Mouse (Mus musculus): ENCODE results near the gene Gm5294.

Gene Gm5294

GRCm38 (mm10) chr5:138819780-138820179 is at the start of gene Gm5294:
Gene Gm5294 (plus strand): TSS chr5:138820080.
- DNase-seq (ENCODE audit: low spot score), result no peak

DNA sequence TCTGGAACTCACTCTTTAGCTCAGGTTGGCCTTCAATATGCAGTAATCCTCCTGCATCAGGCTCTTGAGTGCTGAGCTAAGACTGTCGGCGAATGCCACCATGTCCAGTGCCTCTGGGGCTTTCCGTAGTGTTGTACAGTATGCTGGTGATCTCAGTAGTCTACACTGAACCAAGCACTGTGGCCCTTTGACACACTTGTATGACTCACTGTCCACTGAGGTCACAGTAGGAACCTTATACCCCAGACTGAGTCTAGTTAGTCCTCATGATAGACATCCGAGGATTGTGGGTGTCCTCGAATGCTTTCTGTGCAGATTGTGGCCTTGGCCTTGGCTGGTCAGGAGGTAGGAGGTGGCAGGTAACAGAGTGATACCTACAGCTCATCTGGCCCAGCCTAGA is 44.8 kb upstream of the Gm5294 start:
- no peak for DNase-seq (ENCODE audit: low spot score)

DNA sequence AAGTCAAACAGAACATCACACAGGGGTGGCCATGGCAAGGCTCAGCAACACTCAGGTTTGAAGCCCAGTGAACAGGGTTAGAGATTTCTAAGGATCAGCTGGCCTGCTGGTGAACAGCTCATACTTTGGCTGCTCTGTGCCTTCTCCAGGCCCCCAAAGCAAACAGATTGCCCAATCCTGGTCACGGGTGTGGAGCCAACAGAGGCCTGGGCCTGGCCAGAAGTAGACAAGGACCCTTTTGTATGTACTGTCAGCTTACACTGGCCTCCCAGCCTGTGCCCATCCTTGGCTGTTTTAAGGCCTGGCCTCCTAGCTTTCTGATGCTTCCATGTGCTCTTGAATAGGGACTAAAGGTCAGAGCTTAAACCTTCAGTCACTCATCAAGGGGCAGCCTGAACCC is 43.5 kb upstream of the Gm5294 start:
- peak; percentile 35 for DNase-seq (ENCODE audit: low spot score)

DNA sequence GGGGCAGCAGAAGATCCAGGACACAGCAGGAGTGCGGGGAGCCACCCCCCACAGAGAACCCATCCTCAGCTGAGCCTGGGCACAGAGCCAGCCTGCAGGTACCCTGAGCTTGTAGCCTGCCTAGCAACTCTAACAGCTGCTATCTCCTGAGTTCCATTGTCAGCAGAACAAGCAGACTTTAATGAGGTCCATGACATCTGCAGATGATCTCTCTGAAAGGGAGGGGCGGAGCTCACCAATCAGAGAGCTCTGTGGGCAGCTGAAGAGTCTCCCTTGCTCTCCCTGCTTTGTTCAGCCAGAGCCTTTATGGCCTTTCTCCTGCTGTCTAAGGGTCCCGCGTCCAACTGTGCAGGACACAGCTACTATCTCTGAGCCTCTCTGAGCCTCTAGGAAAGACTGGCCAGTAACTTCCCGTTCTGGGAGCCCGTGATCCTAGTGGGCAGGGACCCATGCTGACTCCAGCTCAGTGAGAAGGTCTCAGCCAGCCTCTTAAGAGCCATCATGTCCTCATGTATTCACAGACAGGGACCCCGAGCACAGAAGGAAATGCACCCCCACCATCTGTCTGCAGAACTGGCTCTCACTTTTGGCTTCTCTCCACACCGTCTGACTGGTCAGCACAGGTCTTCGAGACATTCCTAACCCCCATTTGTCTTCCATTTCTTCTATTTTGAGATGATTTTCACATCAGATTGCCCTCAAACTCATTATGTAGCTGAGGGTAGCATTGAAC is 41.0 kb upstream of the Gm5294 start:
- DNase-seq (ENCODE audit: low spot score), result peak; percentile 15

DNA sequence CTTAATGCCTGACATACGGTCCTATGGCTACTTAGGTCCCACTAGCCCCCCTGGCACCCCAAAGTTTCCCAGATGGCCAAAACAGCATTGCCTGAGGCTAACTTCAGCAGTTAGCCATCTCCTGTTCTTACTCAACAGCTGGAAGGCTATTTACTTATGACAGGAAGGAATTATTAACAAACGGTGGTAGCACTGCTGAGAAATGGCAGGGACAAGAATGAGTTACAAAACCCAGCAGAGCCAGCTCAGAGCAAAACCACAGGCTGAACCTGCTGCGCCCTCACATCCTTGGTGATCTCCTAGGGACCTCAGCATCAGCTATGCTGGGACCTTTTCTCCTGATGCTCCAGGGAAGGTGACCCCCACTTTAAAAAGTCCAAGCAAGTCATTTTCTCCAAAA is 40.2 kb upstream of the Gm5294 start:
- no peak for DNase-seq (ENCODE audit: low spot score)

GRCm38 (mm10) chr5:138782697-138783096 is 37.2 kb upstream of the Gm5294 start:
- no peak for DNase-seq (ENCODE audit: low spot score)

DNA sequence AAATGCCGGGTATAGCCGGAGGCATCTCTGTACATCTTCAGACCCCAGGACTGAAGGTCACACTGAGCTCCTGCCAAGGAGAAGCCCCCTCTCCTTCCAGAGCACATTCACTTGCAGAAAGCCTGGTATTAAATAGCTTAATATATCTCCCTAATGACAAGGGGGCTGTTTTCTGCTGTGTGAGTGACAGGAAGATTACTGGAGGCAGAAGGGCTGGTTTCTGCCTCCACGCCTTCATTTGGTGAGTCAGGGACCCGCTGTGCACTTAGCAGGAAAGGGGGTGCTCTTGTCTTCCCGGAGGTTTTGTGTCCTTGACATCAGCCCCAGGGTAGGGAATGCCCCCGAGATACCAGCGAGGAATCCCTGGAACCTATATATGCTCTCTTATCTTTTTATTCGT is 36.7 kb upstream of the Gm5294 start:
- DNase-seq (ENCODE audit: low spot score), result no peak

DNA sequence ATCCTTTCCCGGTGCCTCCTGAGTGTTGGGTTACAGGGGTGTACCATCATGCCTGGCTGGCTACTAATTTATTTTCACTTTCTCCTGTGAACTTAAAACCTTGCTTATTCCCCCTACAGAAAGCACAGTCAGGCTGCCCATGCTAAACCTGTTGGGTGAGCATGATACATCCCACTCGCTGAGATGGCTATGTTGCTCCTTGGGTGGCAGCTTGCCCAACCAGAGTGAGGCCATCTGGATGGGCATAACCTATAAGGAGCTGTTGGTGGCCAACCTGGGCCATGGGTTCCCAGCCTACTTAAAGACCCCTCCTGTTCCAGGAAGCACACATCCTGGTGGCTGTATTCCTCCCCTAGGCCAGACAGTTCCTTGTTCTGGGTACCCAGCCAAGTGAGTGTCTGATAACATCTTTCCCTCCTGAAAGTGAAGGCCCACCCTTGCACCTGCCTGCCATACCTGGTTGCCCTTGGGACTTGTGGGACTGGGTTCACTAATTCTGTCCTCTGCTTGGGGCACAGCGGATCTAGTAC is 33.8 kb upstream of the Gm5294 start:
- no peak for DNase-seq (ENCODE audit: low spot score)

GRCm38 (mm10) chr5:138787648-138788047 is 32.2 kb upstream of the Gm5294 start:
- no peak for DNase-seq (ENCODE audit: low spot score)

GRCm38 (mm10) chr5:138788481-138789211 is 31.2 kb upstream of the Gm5294 start:
- DNase-seq (ENCODE audit: low spot score), result no peak

DNA sequence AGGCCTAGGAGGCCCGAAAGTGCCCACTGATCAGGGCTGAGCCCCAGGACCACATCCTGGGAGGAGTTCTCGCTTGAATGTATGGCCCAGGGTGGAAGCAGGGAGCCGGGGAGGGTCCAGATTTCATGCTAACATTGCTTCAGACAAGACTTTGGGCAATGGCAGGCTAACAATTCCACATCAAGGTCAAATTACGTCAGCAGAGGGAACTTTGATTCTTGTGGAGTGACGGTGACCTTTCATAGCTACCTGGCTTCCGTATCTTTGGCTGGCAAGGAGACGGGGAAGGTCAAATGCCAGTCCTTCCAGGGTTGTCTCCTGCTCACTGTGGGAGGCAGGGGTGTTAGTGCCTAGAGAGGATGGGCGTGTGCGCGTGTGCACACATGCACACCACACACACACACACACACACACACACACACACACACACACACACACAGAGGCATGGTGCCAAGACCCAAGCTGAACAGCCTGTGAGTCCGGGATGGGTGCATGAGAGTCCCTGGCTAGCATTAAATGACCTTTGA is 28.9 kb upstream of the Gm5294 start:
- DNase-seq (ENCODE audit: low spot score), result no peak

- no peak for DNase-seq (ENCODE audit: low spot score)
These were observed 18.2 kb upstream of the Gm5294 start for GRCm38 (mm10) chr5:138801588-138802116.

DNA sequence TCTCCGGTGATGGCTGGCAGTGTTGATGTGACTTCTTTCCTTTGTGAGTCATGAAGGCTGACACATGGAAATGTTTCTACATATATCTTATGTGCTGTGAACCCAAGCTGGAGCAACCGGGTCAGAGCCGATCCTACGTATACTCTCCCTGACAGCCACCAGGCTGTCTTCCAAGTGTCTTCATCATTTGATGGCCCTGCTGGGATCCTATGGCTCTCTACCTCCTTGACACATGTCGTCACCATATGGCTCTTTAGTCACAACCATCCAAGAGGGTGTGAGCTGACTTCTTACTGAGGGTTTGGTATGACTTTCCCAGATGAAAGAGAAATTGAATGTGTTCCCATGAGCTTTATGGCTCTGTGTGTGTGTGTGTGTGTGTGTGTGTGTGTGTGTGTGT is 15.6 kb upstream of the Gm5294 start:
- DNase-seq (ENCODE audit: low spot score), result no peak

DNA sequence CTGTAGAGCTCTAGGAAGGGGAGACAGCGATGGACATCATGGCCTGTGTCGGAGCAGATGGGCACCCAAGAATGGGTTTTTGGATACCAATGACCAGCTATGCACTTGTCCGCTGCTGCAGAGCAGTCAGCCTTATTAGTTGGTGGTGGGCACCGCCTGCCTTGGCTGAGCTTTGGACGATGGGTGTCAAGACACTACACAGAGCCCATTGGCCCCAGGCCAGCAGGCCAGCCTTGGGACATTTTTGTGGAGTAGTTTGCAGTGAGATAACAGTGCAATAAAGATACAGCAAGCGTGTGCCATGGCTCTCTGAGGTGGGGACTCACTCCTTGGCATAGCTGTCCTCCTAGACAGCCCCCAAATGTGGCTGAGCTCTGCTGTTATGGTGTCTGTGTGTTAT is 10.1 kb upstream of the Gm5294 start:
- DNase-seq (ENCODE audit: low spot score), result no peak

- no peak for DNase-seq (ENCODE audit: low spot score)
These were observed 945 bp downstream of the Gm5294 start for GRCm38 (mm10) chr5:138820717-138821332.

DNA sequence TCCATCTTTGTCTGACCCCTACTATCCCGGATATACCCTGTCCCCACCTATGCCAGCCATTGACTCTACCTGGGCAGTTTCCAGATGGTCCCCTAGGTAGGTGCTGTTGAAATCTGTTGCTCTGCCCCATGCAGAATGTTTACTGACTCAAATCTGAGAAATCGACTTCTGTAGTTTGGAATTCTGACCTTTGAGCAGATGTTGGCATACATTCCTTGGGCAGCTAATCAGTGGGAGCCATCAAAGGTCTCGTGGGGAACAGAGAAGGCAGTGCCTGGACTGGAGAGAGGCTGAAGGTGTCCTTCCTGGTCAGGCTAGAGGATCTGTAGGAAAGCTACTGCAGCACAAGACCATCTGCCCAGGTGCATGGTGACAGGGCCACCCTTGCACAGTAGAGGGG is 5.2 kb downstream of the Gm5294 start:
- no peak for DNase-seq (ENCODE audit: low spot score)

DNA sequence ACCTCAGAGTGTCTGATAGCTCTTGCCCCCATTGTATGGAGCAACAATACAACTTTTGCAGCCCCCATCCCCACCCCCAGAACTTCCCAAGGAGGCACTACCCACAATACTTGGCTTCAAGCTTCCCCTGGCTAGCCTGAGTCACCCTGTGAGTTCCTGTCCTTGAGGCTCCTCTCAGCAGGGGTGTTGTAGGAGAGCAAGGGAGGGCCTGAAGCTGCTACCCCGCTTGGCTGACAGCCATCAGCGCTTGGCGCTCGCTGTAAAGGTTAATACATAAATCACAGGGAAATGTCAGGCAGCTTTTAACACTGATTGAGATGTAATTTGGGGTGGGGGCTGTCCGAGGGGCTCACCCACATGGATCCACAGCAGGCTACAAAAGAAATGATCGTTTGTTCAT is 13.5 kb downstream of the Gm5294 start:
- DNase-seq (ENCODE audit: low spot score), result no peak

- no peak for DNase-seq (ENCODE audit: low spot score)
These were observed 15.0 kb downstream of the Gm5294 start for GRCm38 (mm10) chr5:138834910-138835309.

GRCm38 (mm10) chr5:138840981-138841380 is 21.1 kb downstream of the Gm5294 start:
- DNase-seq (ENCODE audit: low spot score), result no peak

DNA sequence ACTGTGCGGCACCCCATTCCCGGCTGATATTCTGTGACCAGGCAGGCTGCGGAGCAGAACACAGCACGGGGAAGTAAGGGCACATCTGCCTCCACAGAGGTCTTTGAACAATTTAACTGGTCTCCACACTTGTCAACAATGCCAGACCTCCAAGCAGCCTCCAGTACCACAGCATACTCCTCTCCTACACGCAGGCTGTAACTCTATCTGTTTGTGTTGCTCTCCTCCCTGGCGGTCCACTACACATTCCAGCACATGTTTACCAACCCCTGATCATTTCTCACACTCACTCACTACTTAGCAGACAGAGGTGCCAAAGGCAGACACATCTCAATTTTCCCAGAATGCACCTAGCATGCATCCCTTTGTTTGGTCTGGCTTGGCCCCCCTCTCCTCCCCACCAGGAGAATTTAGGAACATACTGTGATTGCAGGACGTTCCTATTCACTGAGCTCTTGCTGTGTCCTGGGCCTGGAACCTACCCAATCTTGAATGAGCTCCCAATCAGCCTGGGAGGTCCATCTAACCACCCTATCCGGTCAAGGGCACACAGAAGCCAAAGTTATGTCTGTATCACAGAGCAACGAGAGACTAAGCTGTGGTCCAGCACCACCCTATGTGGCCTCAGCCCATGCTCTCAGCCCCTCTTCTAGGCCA is 23.4 kb downstream of the Gm5294 start:
- DNase-seq (ENCODE audit: low spot score), result no peak

GRCm38 (mm10) chr5:138846506-138846905 is 26.6 kb downstream of the Gm5294 start:
- DNase-seq (ENCODE audit: low spot score), result no peak

GRCm38 (mm10) chr5:138848102-138848501 is 28.2 kb downstream of the Gm5294 start:
- peak; percentile 96 for DNase-seq (ENCODE audit: low spot score)

Data from layer of hippocampus, adult 9-10 months (tissue).